Mouse (Mus musculus) heart, postnatal 36 days (tissue): ENCODE measurements at regions not wholly inside any gene's neighbourhood (a gene's known extent, or its start where the extent isn't known, plus 50 kb on each side); places are given as distances from the start of the nearest gene placed in this dataset.

ENCODE experiments used
- DNase-seq, 2 experiments: peaks; one replicate each; pipeline ENCODE4 v3.0.0; 2021 to 2022
- intact Hi-C: fragments of 180-260 bp; cut with DNase I; formaldehyde crosslinking; loops from one replicate; pipeline ENCODE4 v1.15.1; 2025

GRCm38 (mm10) chr19:36178828-36179251 is 58.9 kb upstream of the Ankrd1 start:
- intact Hi-C loops, result no loop called here
- no peak for DNase-seq

DNA sequence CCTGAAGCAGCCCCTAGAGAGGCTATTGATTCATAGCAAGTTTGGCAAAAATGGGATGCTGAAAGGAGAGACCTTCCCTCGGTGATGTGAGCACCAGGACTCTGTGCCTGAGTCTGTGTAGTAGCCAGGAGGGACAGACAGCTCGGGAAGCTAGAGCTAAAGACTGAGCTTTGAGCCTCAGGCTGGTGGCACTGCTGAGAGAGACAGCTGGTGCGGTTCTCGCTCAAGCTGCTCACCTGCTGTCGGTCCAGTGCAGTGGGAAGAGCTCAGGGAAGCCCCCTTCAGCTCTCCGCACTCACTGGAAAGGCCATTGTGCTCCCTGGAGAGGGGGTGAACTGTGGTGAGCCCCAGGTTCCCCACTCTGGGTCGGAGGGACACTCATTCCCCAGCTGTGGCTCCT is 60.4 kb upstream of the Ankrd1 start:
- intact Hi-C loops, result loop anchor here (5.0 kb wide), 1 partner anchor 167 kb away; the partner anchor contains the start of gene Pcgf5
- DNase-seq, result no peak

DNA sequence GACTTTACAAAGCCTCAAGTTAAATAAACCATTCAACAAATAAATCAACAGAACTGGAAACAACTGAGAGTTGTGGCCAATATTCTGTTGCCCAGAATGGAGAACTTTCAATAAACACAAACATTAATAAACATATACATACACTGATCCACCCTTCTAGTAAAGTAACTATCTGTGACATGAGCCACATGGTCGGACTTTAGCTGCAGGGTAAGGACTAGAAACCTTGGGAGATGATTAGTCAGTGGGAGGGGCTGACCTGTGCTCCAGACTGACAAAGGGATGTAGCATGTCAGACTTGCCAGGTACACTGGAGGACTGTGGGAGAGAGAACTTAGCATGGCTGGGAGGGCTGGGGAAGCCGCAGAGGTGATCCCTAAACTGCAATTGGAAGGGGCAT is 61.6 kb upstream of the Ankrd1 start:
- no peak for DNase-seq
- intact Hi-C loops, result loop anchor here (5.0 kb wide), 1 partner anchor 166 kb away; the partner anchor contains the start of gene Pcgf5

- DNase-seq, result peak; percentile 50 to 51
- intact Hi-C loops, result loop anchor here (1.0 to 5.0 kb wide), 3 partner anchors 80 to 257 kb away; partner anchors contain the start of gene Pcgf5
Measured at GRCm38 (mm10) chr19:36183127-36183526, 63.2 kb upstream of the Ankrd1 start.

DNA sequence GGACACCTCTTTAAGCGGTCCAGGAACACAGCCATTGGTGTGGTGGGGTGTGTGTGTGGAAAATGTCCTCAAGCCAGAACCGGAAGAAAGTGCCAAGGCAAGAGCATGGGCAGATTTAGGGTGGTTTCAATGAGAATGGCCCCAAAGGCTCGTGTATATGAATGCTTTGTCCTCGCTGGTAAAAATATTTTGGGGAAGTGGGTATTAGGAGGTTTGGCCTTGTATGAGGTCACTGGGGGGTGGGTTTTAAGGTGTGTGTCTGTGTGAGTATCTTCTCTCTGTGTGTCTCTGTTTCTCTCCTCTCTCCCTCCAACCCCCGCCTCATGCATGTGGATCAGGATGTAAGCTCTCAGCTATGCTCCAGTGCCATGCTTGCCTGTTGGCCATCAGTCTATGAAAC is 69.8 kb upstream of the Ankrd1 start:
- intact Hi-C loops, result no loop called here
- DNase-seq, result no peak

- DNase-seq, result no peak
- intact Hi-C loops, result no loop called here
Measured at GRCm38 (mm10) chr19:36191641-36192040, 71.7 kb upstream of the Ankrd1 start.

DNA sequence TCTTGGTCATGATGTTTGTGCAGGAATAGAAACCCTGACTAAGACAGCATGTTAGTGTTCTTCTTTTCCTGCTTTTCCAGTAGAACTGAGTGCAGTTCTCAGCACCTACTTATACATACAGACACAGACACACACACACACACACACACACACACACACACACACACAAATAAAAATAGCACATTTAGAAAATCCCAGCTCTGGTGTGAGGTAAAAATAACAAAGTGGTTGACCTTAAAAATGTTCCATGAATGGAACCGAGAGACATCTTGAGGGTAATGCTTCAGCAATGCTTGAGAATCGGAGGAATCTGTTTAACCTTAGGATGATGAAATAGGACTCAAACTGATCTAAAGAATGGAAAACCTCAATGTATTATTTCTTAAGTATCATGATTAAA is 84.4 kb upstream of the Ankrd1 start:
- no peak for DNase-seq
- intact Hi-C loops, result no loop called here

- intact Hi-C loops, result no loop called here
- DNase-seq, result no peak
Measured at GRCm38 (mm10) chr19:36204965-36205718, 85.2 kb upstream of the Ankrd1 start.

DNA sequence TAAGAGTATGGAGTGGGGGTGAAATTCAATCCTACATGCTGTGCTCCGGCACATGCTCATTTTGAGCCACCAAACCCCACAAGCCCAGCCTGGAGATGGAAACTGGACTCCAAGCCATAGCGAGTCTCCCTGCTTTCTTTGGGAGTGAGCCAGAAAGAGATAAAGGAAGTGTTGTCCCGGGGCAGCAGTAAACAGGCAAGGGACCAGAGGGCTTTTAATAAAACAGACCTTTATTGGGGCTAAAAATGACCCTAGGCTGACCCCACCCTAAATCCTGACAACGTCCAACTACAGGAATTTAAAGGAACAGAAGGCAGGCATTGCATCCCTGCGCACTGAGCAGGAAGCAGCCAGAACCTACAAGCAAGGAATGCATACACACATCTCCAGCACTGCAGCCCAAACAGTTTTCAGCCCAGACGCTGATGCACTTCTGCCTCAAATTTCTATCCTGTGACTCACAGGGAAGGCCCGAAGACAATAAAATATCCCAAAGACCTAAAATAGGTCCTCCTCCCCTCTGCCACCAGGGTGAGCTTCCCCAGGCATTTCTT is 87.9 kb upstream of the Ankrd1 start:
- intact Hi-C loops, result no loop called here
- DNase-seq, result no peak

GRCm38 (mm10) chr19:36208419-36208818 is 88.5 kb upstream of the Ankrd1 start:
- intact Hi-C loops, result no loop called here
- no peak for DNase-seq

DNA sequence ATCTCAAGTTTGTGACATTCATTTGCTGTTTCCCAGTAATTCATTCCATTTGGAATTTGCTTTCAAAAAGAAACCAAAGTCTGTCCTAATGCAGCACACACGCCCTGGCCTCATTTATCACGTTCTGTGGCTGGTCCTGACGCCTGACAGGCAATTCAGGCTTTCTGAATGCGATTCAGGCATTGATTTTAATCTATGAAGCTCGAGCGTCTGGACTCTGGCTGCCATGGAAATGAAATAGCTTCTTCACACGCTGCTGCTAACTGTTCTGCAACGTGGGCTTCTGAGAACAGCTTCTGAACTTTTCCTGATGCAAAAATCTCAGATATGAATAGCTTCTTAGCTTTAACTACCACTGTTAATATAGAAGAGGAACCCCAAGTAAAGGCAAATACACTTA is 93.6 kb upstream of the Ankrd1 start:
- DNase-seq, result no peak
- intact Hi-C loops, result no loop called here

DNA sequence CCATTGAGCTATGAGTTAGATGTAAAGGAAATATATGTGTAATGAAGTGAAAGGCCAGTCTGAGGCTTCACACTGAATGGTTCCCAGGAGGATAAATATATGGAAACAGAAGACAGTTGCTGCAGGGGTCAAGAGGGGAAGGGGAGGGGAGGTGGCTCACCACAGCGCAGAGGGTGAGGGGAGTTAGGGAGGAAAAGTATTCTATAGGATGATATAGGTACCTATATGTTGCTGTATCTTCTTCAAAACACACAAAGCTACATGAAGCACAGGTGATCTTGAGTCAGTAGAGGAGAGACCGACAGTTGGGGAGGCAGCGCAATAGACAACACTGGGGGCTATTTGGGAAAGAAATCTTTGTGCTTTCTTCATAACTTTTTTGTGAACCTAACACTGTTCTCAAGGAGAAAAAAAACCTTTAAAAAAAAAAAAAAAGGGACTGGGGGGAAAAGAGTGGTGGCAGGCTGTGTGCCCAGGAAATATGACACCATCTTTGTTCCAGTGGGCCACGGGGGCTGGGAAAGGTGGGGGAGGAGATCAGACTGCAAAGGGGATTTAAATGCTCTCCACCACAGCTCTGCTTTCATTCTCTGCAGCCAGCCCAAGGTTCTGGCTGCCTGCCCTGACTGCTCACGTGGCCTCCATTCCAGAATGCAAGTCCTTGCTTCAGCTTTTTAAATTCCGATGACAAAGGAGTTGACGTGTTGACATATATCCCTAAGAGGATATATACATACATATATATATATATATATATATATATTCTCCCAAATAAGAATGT is 94.5 kb upstream of the Ankrd1 start:
- intact Hi-C loops, result no loop called here
- DNase-seq, result peak; percentile 46 to 48

- DNase-seq, result no peak
- intact Hi-C loops, result no loop called here
Measured at GRCm38 (mm10) chr19:36217177-36217576, 97.3 kb upstream of the Ankrd1 start.

DNA sequence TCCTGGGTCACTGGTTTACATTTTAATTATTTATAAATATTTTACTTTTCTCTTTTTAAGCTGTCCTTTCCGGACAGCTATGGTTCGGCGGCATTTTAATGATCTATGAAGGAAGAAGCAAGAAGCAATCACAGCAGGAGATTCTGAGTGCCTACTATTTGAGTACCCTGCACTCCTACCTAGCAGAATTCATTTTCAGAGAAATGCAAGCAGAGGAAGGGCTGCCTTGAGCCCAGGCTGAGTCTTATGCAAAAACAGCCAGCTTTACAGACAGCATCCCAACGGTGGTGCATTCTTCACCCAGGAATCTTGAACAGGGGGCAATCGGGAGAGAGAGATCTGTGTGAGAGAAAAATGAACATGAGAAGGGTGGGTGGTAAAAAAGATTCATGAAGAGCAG is 97.7 kb upstream of the Ankrd1 start:
- no peak for DNase-seq
- intact Hi-C loops, result no loop called here

DNA sequence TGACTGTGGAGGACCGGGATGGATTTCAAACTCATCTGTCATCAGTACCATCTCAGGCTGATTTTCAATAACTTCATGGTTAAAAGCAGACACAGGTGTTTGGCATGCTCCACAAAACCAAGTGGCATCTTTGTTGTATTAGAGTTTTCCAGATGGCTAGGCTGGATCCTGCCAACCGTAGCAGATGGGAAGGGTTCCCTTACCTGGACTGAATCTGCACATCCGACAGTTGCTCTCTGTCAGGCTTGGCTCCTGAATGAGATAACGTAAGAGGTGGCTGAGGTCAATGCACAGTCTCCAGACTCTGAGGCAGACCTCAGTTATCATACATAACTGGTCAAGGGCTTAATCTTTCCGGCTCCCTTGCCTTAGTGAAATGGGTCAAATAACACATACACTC is 99.0 kb upstream of the Ankrd1 start:
- intact Hi-C loops, result no loop called here

GRCm38 (mm10) chr19:36221104-36221503 is 101.2 kb upstream of the Ankrd1 start:
- intact Hi-C loops, result no loop called here
- no peak for DNase-seq

More for the DNA sequence above, 99.0 kb upstream of the Ankrd1 start:
- no peak for DNase-seq

- DNase-seq, result no peak
Measured at GRCm38 (mm10) chr19:36221596-36221995, 101.7 kb upstream of the Ankrd1 start.

GRCm38 (mm10) chr19:36222198-36222597 is 102.3 kb upstream of the Ankrd1 start:
- intact Hi-C loops, result no loop called here
- DNase-seq, result no peak

More at GRCm38 (mm10) chr19:36221596-36221995, 101.7 kb upstream of the Ankrd1 start:
- intact Hi-C loops, result no loop called here

GRCm38 (mm10) chr19:36224518-36224917 is 104.6 kb upstream of the Ankrd1 start:
- DNase-seq, result no peak
- intact Hi-C loops, result no loop called here

GRCm38 (mm10) chr19:36225612-36226011 is 105.7 kb upstream of the Ankrd1 start:
- intact Hi-C loops, result no loop called here

DNA sequence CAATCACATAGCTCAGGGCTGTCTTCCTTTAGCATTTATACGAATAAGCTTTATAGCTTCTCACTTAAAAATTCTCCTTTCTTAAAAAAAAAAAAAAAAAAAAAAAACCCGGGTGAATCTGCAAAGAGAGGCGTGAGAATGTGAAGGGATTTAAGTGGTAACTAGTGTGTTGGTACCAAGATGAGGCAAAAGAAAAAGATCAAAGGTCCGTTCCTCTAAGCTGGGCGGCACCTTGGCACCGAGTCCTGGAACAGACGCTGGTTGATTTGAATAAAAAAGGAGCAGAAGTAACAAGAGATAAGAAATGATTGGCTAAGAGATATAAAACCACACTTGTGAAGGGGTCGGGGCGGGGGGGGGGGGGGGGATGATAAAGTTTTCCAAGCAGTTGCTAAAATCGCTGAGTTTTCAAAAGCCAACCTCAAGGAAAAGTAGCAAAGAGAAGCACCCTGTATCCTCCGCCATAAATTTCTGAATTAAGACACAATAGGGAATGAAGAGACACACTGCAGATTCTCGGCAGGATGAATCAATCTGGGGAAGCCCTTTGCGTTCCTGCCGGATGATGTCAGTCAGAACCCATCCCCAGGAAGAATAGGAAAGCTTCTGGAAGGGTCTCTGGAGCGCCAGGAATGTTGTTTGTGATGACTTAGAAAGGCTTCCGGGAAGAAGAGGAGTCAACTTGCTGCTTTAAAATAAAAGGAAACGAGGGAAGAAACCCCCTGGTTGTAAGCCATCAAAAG is 107.7 kb upstream of the Ankrd1 start:
- intact Hi-C loops, result no loop called here

More at GRCm38 (mm10) chr19:36225612-36226011, 105.7 kb upstream of the Ankrd1 start:
- no peak for DNase-seq

More for the DNA sequence above, 107.7 kb upstream of the Ankrd1 start:
- no peak for DNase-seq
